Mouse (Mus musculus) midbrain, postnatal 0 days (tissue): ENCODE results near the gene Sap30bp. TPM values are rescaled to one million over a fixed set of nuclear protein-coding genes. Genes with fewer than 3 reads are reported as not detected.
A peak's percentile ranks its signal among the peaks of the same experiment; 100 is the strongest.

Source experiments
- ATAC-seq: fragments of 200-750 bp; cut with Nextera tagmentation; 2 replicates; pipeline ENCODE4 v1.8.0; 2017; ENCODE audit warnings: moderate number of reproducible peaks, mild to moderate bottlenecking, moderate TSS enrichment, moderate library complexity; ENCODE audit not compliant: low FRiP score
- DNase-seq: peaks from one replicate; pipeline ENCODE4 v3.0.0-alpha.2; 2015; ENCODE audit warnings: low spot score
- H3K27ac ChIP-seq: fragments of 300-500 bp; sonication (generic); 2 replicates; pipeline ENCODE4 v1.5.1; 2014; ENCODE audit warnings: low read depth, mild to moderate bottlenecking, low read length, mixed read lengths
- H3K27me3 ChIP-seq: fragments of 300-500 bp; sonication (generic); 2 replicates; pipeline ENCODE4 v1.6.1; 2014; ENCODE audit warnings: low read length, control low read depth, mixed read lengths; ENCODE audit not compliant: insufficient read depth
- H3K36me3 ChIP-seq: fragments of 300-500 bp; sonication (generic); 2 replicates; pipeline ENCODE4 v1.6.1; 2014; ENCODE audit warnings: low read length, control low read depth, mixed read lengths; ENCODE audit not compliant: insufficient read depth
- H3K4me1 ChIP-seq: fragments of 300-500 bp; sonication (generic); 2 replicates; pipeline ENCODE4 v1.6.1; 2014; ENCODE audit warnings: mild to moderate bottlenecking, control low read depth, antibody characterized with exemption, low read length, mixed read lengths; ENCODE audit not compliant: insufficient read depth
- H3K4me2 ChIP-seq: fragments of 300-500 bp; sonication (generic); 2 replicates; pipeline ENCODE4 v1.6.1; 2014; ENCODE audit warnings: low read depth, mild to moderate bottlenecking, low read length, mixed read lengths; ENCODE audit not compliant: poor library complexity, severe bottlenecking
- H3K4me3 ChIP-seq: fragments of 300-500 bp; sonication (generic); 2 replicates; pipeline ENCODE4 v1.5.1; 2014; ENCODE audit warnings: low read depth, mild to moderate bottlenecking, low read length, moderate library complexity
- H3K9ac ChIP-seq: fragments of 300-500 bp; sonication (generic); replicated peaks from 2 replicates; pipeline ENCODE4 v1.6.1; 2014; ENCODE audit warnings: mild to moderate bottlenecking, low read length, moderate library complexity, mixed read lengths; ENCODE audit not compliant: poor library complexity, severe bottlenecking
- H3K9me3 ChIP-seq: fragments of 300-500 bp; sonication (generic); 2 replicates; pipeline ENCODE4 v1.6.1; 2016; ENCODE audit warnings: low read length, control low read depth
- CTCF ChIP-seq: IDR thresholded peaks from 2 replicates; pipeline ENCODE4 v1.5.1; 2016; ENCODE audit warnings: antibody characterized with exemption, mild to moderate bottlenecking
- WGBS: fragments of 180-500 bp; shearing (Covaris S2); extraction: QIAGEN DNeasy Blood & Tissue Kit; methylation state at CpG from one replicate; pipeline ENCODE4 v1.1.7; 2014; 5-methylcytosine and 5-hydroxymethylcytosine counted together
- polyA plus RNA-seq: library from polyadenylated mRNA; unstranded; fragments of >200 nt; fragmentation: Nextera tagmentation; extraction: Ambion mirVana; gene quantifications from 2 replicates; pipeline ENCODE4 v1.2.1, GENCODE M21; 2015
- total RNA-seq: library from RNA; depleted of rRNA; stranded (reverse); fragments of >200 nt; gene quantifications from 2 replicates; pipeline ENCODE4 v1.2.3, GENCODE M21; 2014

The Sap30bp gene
- total and polyA plus RNA-seq, 2 experiments from 2014 or later = 46.4 to 54.3 TPM

- no peak overlapping the region for H3K27ac ChIP-seq
- ATAC-seq (no peak), DNase-seq (no peak)
- H3K4me2 ChIP-seq = no peak overlapping the region
- no peak for TF ChIP-seq CTCF
- H3K4me3 ChIP-seq = no peak overlapping the region
- no peaks in the 10 kb centered on the region for H3K9me3 ChIP-seq
- H3K4me1 ChIP-seq = no peaks in the 10 kb centered on the region
- peaks cover 75% of the 10 kb centered on the region for H3K36me3 ChIP-seq
- 92% methylated on average over 8 of the region's 8 CpGs for WGBS
- no peak overlapping the region for H3K9ac ChIP-seq
- H3K27me3 ChIP-seq = no peaks in the 10 kb centered on the region
These were observed 12.2 kb downstream of the Sap30bp start for GRCm38 (mm10) chr11:115945247-115945646.

- TF ChIP-seq CTCF = no peak
- peaks cover 73% of the 10 kb centered on the region for H3K36me3 ChIP-seq
These were observed 13.2 kb downstream of the Sap30bp start for GRCm38 (mm10) chr11:115946221-115946828.

GRCm38 (mm10) chr11:115948316-115948715 lies 15.2 kb downstream of the Sap30bp start:
- Histone ChIP-seq H3K9ac (no peak overlapping the region), H3K9me3 (no peaks in the 10 kb centered on the region), H3K27me3 (no peaks in the 10 kb centered on the region), H3K4me2 (no peak overlapping the region), H3K4me1 (no peaks in the 10 kb centered on the region), H3K36me3 (peaks cover 63% of the 10 kb centered on the region), H3K27ac (no peak overlapping the region), H3K4me3 (no peak overlapping the region)
- no peak for TF ChIP-seq CTCF
- 89% methylated on average over 9 of the region's 9 CpGs for WGBS
- ATAC-seq (no peak), DNase-seq (no peak)

More at GRCm38 (mm10) chr11:115946221-115946828, 13.2 kb downstream of the Sap30bp start:
- no peaks in the 10 kb centered on the region for H3K4me1 ChIP-seq
- no peak overlapping the region for H3K27ac ChIP-seq
- no peaks in the 10 kb centered on the region for H3K9me3 ChIP-seq
- DNase-seq (no peak), ATAC-seq (no peak)
- H3K4me2 ChIP-seq = no peak overlapping the region
- H3K9ac ChIP-seq = no peak overlapping the region
- no peaks in the 10 kb centered on the region for H3K27me3 ChIP-seq
- no peak overlapping the region for H3K4me3 ChIP-seq
- WGBS = 85% methylated on average over 9 of the region's 9 CpGs

- H3K4me3 ChIP-seq = no peak overlapping the region
- no peak for ATAC-seq
- H3K9me3 ChIP-seq = no peaks in the 10 kb centered on the region
- H3K36me3 ChIP-seq = peaks cover 59% of the 10 kb centered on the region
- peak; percentile 69 for DNase-seq
- no peaks in the 10 kb centered on the region for H3K27me3 ChIP-seq
- H3K4me1 ChIP-seq = no peaks in the 10 kb centered on the region
- no peak overlapping the region for H3K4me2 ChIP-seq
- no peak overlapping the region for H3K9ac ChIP-seq
- 81% methylated on average over 2 of the region's 2 CpGs for WGBS
- H3K27ac ChIP-seq = no peak overlapping the region
- TF ChIP-seq CTCF = no peak
These were observed 17.6 kb downstream of the Sap30bp start for GRCm38 (mm10) chr11:115950719-115951118.

- DNase-seq (no peak), ATAC-seq (no peak)
- H3K27me3 ChIP-seq = no peaks in the 10 kb centered on the region
- no peaks in the 10 kb centered on the region for H3K9me3 ChIP-seq
- TF ChIP-seq CTCF = no peak
- WGBS = 86% methylated on average over 5 of the region's 5 CpGs
- H3K36me3 ChIP-seq = peaks cover 46% of the 10 kb centered on the region
- no peak overlapping the region for H3K4me2 ChIP-seq
- no peak overlapping the region for H3K4me3 ChIP-seq
- no peaks in the 10 kb centered on the region for H3K4me1 ChIP-seq
- no peak overlapping the region for H3K27ac ChIP-seq
- H3K9ac ChIP-seq = no peak overlapping the region
These were observed 21.6 kb downstream of the Sap30bp start for GRCm38 (mm10) chr11:115954712-115955111.

GRCm38 (mm10) chr11:115955195-115955858 lies 22.2 kb downstream of the Sap30bp start:
- Histone ChIP-seq H3K4me1 (no peaks in the 10 kb centered on the region), H3K27me3 (no peaks in the 10 kb centered on the region), H3K4me2 (no peak overlapping the region), H3K4me3 (no peak overlapping the region), H3K9ac (no peak overlapping the region), H3K9me3 (no peaks in the 10 kb centered on the region), H3K27ac (no peak overlapping the region), H3K36me3 (peaks cover 46% of the 10 kb centered on the region)
- 70% methylated on average over 10 of the region's 10 CpGs for WGBS
- no peak for TF ChIP-seq CTCF
- ATAC-seq = peak; percentile 20; the same call in 1 of the 2 replicates
- peak; percentile 66 for DNase-seq
